Mouse (Mus musculus): ENCODE results near the gene 2210408I21Rik.
"Not testable (repeated sequence)": the region's sequence is repeated elsewhere in the genome, so short reads cannot be mapped to it uniquely, and the experiment has no call there.

2210408I21Rik gene

DNA sequence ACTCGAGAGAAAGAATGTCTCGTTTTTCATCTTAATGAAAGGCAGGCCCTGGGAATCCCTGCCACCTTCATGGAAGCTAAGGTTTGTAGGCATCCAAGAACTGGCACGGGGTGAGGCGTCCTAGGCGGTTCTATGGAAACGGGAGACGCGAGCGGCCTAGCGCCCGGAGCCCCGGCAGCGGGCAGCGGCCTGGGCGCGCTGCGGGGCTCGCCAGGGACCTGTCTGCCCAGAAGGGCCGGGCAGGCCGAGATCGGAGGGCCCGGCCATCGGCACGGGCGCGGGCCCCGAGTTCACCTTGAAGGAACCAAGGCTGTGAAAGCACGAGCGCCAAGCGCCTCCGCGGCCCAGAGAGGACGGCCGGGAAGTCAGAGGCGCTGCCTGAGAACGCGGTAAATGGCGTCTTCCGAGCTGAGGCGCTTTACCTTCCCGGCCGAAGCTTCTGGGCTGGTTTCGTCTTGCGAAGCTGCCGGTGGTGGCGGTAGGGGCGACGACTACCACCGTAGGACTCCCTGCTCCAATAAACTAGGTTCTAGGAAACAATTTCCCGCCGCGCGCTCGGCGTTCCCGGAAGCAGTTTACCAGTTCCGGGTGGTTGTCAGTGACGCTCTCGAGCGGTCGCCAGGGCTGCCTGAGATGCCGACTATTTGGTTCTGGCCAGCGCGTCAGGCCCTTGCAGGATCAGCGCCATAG, at the start of gene 2210408I21Rik, which contains the start of gene Slf1:
2210408I21Rik (plus strand) TSS at position 610 of the 690 bp plus-strand sequence.
Slf1 (minus strand) TSS at position 543 of the 690 bp plus-strand sequence.
- peak; percentile 93 for DNase-seq

DNA sequence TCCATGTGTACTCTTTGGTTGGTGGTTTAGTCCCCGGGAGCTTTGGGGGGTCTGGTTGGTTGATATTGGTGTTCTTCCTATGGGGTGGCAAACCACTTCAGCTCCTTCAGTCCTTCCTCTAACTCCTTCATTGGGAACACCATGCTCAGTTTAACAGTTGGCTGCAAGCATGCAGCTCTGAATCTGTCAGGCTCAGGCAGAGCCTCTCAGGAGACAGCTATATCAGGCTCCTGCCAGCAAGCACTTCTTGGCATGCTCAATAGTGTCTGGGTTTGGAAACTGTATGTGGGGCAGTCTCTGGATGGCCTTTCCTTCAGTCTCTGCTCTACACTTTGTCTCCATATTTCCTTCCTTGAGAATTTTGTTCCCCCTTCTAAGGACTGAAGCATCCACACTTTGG, 42.5 kb upstream of the 2210408I21Rik start:
- not testable (repeated sequence) for DNase-seq

DNA sequence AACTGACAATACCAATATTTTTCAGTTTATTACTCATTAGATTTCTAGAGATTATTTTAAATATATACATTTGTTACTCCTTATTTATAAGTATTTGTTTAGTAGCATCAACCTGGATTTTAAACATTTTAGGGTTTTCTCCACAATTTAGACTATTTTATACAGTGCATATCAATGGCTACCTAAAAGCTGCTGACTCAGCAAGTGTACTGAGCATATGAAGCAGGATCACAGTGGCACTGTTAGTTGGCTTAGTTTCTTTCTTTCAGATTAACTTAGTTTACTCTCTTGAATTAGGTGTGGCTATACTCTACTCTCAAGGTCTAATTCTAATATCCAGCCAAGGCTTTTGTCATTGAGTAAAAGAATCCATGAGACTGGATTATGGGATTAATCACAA, 27.6 kb upstream of the 2210408I21Rik start:
- no peak for DNase-seq

DNA sequence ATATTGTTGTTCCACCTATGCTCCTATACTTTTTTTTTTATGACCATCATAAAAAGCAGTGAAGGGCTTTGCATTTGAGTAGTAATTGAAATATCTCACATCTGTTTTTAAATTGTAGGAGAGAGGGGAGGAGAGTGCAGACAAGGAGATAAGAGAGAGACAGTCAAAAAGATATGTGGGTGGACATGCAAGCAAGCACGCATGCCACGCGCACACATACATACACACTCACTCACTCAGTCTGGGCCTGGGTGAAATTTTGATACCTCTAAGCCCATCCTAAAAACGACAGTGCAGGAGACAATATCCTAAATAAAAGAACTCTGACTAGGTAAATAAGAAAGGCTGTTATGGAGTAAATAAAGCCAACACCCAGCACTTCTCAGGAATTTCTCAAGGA, 16.6 kb upstream of the 2210408I21Rik start:
- no peak for DNase-seq

DNA sequence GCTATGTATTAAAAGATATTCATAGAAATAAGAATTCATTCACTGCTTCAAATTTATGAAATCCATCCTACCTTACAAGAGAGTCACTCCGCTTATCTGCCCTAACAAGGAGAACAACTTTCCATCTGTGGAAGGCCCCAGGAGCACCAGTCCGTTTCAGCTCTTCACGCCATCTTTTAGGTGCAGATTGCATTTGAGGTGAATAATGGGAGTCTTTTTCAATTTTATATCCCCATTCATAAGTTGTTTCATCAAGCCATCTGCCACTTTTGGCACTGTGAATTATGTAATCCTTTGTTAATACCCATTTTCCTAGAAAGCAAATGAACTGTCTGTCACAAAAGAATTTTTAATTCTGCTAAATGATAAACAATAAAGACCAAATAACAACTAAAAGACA, 10.2 kb upstream of the 2210408I21Rik start:
- no peak for DNase-seq

DNA sequence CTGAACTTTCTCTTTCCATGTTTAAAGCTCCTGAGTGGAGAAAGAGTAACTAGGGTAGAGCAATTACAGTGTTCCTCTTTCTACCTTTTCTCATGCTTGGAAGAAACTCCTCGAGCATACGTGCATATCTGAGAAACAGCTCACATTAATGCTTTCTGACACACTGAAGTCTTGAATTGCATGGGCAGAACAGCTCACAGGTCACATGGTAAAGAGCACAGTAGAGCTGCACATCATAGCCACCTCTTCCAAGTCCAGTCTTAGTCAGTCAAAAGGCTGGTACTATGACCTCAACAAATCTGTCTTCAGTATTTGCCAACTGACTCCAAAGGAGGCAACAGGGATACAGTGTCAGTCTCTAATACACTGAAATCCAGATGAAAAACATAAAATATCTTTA, 7.1 kb upstream of the 2210408I21Rik start:
- DNase-seq, result no peak

DNA sequence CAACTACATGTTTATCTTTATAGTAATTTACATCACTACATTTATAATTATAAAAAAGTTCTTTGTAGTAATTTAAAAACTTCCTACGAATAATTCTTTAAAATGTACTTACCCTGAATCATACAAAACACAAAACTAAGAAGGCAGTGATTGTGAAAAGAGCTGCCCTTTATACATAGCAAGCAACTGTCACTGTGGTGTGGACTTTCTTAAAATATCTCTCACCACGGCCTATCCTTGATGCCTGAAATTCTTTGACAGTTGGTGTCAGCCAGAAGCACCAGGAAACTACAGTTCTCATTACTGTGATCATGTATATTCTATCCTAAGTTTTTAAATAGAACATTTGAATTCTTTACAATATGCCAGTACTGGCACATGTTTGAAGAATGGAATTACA, 4.2 kb upstream of the 2210408I21Rik start:
- no peak for DNase-seq

DNA sequence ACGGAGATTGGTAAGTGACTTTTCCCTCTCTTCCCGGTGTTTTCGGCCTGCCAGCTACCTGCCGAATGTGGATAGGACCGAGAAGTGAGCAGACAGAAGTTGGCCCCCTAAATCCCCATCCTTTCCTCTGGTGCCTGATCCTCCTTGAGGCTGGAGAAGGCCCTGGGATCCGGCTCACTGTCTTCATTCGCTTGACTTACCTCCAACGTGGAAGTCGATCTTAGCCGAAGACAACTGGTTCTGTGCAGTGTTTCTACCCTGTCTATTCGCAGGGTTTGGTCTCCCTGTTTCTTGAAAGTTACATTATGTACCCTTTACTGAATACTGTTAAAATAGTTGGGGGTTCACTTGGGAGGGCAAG, 261 bp downstream of the 2210408I21Rik start:
- no peak for DNase-seq

DNA sequence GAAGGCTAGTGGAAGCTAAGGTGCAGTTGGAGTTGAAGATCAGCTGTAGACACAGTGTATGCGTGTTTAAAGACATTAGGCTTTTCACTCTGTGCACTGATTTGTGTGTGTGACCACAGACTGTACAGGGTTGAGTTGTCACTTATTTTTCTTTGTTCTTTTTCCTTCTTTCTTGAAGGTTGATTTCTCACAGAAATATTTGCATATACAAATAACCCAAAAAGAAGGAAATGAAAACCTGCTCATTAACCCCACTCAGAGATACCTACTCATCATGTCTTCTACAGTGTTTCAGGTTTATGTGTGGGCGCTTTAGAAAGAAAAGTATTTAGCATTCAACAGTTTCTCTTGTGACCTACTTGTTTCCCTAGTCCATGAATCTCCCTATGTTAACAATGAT, 5.5 kb downstream of the 2210408I21Rik start:
- no peak for DNase-seq

DNA sequence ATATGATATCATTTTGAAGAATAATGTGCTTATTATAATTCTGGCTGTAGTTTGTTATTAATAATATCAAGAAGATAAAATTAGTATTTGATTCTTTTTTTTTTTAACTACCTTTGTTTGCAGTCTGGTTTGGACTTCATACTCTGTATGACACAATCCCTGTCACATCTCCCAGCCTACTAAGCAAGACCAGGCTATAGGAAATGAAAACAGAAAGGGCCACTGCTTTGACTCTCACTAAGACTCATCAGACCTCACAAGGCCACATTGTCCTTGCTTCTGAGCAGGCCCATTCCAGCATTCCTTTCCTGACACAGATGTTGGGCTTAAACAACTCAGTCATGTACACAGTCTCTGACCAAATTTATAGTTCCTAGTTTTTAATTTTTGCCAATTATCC, 42.6 kb downstream of the 2210408I21Rik start:
- no peak for DNase-seq

DNA sequence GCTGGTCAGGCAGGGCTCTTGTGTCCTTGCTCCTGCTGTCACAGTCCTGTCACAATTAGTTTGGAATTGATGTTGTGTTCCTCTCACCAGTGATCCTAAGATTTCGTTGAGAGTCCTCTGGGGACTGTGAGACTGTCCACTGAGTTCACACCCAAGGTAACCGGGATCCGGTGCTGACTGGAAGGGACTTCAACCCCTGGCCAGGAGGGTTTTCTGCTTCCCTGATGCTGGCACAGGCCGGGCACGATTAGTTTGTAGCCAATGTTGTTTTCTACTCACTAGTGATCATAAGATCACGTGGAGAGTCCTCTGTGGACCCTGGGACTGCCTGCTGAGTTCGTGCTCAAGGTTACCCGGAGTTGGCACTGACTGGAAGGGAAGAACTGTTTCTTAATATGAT, 55.3 kb downstream of the 2210408I21Rik start:
- no peak for DNase-seq

DNA sequence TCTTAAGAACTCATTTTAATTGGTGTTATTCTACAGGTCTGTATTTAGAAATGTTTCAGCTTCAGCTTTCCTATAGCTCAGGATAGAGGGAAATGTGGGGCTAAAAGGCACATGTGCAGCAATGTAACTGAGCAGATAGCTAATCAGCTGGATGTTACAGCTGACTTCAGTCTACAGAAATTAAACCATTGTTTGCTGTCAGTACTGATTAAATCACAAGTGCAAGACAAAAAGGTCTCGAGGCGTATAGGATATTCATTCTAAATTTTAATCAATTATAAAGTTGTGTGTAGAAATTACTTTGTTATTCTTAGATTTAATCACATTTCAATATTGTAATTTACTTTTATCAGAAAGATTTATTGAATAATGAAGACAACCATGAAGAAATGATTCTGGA, 56.9 kb downstream of the 2210408I21Rik start:
- DNase-seq, result no peak

DNA sequence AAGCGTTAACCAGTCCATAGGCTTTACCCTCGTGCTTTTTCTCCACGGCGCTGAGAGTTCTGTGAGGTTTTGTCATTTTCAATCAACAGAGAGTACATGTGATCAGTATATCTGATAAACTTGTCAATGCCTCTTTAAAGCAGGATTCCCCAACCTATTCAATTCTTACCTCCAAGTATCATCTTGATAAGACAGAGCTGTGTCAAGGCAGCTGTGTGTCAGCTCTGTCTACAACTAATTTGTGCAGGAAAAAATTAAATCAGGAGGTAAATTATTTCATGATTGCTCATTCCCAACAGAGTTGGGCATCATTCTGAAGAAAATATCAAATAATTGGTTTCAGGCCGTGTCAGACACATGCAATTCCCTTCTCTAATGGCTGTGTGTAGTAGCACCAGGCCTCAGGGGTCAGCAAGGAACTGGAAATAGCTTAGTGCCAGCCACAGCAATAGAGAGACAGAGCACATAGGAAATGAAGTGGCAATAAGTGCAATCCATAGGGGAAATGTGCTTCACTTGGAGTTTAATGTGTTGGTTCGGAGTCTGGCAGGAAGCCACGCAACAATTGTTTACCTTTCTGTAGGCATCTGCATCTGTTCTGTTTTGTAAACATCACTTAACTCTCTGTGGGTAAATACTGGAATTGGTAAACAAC, 73.6 kb downstream of the 2210408I21Rik start:
- DNase-seq, result no peak

DNA sequence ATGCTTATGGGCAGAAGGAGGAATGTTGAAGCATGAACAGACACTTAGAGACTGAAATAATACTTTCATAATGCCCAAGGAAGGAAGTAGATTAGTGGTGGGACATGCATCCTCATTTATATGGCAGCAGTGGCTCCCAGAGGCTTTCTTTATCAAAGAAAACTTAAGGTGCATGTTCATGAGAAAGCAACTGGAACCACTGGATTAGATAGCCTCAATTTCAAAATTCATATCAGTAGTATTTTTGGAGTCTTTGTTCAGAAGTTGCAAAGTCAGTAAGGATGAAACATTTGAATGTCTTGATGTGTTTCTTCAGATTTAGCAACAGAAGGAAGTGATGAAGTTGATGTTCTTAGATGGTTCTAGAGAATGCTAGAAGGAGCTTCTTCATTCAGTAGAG, 77.9 kb downstream of the 2210408I21Rik start:
- no peak for DNase-seq

DNA sequence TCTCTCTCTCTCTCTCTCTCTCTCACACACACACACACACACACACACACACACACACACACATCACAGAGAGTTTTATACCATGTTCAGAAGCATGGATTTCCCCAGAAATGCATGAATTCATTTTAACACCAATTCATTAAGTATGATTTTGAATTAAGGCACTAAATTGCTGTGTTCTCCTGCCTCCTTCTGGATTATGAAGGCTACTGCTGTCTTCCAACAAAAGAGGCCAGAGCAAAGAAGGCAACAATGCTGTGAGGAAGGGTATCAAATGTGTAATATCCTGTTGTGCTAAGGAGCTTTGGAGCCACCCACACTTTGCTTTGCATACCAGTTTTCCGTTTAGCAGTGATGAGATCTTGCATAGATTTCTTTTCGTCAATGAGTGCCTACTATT, 80.1 kb downstream of the 2210408I21Rik start:
- DNase-seq, result no peak

DNA sequence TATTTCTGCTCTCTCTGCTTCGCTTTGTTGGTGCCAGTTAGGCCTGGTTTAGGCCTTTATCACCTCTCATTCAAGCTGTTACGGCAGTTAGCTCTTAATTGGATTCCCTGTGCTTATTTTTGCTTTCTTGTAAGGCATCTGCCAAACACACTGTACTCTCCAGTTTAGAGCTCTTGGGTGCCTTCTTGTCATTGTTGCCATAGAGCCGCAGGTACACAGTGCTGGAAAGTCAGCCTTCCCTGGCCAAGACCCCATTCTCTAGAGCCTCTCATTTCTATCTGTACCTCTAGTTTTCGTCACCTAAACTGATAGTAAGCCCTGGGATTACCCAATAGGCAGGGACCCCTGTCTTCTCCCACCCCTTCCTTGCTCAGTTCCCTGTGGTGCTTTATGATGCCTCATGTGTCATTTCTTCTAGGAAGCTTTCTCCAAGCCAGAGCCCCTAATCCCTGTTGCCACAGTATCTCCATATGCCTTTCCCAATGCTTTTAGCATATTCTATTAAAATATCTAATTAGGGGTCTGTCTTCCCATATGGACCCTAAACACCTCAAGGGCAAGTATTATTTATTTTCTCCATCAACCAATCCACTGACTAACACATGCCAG, 82.4 kb downstream of the 2210408I21Rik start:
- no peak for DNase-seq

DNA sequence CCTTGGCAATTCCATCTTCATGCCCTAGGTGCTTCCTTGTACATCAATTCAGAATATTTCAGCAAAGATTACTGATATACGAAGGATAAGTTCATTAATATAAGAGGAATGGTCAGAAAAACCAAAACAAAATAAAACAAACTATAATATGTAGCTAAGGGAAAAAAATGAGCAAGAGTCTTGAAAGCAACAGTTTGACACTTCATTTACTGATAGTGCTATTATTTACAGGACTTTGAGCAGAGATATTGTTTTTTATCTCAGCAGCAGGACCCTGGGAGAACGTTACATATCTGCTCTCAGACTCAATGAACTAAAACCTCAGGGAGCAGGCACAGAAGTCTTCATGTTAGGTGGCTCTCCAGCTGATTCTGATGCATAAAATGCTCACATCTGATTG, 85.7 kb downstream of the 2210408I21Rik start:
- DNase-seq, result no peak

DNA sequence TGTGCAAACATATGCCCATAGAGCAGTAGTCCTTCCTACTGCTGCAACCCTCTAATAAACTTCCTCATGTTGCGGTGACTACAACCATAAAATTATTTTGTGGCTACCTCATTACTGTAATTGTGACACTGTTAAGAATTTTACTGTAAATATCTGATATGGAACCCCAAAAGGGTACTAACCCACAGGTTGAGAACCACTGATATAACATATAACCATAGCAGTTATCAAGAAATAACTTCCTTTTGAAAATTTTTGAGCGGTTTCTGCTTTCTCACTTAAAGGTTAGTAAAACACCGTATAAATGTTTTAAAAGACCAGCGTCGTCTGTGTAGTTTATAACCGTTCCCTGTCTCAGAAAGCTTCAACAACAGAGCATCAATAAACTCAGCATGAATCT, 121.2 kb downstream of the 2210408I21Rik start:
- no peak for DNase-seq

DNA sequence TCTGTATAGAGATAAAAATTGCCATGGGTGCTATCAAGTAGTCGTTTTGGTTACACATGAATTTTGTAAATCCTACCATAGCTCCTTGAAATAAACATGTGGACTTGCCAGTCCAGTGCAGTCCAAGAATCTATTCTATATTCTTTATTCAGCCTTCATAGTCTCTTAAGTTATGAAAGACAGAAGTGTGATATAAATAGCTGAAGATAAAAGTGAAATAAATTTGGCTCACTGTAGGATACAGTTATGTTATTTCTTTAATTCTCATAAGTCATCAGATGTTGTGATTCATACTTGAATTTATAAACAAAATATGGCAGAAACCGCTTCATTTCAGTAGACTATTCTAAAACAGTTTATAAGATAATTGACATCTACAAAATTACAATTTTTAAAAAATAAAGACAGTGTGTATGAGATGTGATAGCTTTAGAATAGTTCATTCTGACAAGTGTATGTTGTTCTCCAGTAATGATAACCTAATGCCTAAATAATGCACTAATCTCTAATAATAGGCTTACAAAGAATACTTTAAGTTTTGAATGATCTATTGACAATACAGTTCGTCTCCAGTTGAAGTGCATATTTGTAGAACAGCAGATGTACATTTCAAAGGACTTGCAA, 127.5 kb downstream of the 2210408I21Rik start:
- no peak for DNase-seq

DNA sequence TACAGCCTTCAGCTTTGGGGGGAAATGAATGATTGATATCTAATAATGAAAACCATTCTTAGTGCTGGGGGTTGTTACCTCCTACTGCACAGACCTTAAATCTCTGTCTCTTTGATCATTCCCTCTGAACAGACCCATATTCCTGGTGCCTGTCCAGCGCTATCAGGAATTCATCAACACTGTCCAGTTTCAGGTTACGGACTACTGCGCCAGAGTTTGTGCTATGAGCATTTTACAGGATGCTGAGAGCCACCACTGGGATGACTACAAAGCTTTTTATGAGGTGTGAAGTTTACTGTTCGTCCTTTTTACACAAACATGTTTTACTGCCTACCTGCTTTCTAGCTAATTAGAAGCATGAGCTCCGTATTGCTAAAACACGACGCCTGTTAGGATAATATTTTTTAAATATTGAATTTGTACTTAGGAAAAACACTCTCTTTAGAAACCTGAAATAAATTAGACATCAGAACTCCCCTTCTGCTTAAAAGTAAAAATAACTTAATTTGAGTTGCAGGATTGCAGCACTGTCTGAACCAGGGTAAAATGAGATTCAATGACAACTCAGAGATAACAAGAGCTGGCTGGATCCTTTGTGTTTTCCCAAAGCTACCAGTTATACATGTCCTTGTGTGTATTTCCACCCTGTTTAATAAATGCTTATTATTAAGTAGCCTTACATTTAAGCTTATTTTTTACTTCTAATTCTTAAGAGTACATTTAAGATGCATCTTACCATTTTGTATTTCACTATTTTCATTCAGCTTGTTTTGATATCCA, 128.2 kb downstream of the 2210408I21Rik start:
- no peak for DNase-seq

DNA sequence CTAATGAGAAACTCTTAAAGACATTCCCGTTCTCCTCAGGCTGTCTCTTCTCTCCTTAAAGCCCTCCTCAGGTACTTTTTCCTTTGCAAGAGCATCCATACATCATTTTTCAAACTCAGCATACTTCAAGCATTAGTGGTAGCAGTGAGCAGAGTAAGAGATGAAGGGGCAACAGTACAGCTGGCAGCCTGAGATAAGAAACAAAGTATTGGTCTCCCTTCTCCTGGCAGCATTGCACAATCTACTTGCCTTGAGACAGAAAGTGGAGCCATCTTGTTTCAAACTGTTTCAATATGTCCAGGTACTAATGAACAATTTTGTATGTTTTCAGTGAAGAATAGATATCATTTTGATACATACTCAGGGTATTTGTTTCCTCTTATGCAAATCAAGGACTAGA, 129.1 kb downstream of the 2210408I21Rik start:
- no peak for DNase-seq

DNA sequence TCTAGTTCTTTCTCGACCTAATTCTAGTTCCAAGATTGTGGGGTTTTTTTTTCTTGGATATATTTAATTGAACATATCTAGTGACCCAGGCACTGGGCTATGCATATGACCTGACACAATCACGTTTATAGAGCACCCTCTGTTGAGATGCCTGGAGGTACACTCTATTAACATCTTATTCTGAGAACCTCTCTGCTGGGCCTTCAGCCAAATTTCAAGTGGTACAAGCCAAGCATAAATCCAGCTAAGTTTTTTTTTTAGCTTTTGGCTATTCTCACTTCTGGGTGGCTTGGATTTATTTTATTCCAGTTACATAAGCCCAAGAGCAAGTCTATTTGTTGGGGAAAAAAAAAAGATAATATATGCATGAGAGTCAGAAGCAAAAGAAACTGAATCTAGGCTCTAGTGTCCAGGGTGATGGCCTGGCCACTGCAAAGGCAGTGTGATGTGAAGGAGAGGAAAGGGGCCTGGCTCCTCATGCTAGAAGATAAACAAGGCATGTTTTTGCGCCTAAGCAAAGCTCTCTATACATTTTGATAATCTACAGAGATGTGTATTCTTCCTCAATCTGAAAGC, 139.9 kb downstream of the 2210408I21Rik start:
- DNase-seq, result peak; percentile 14

Measured in lung, postnatal 36 days (tissue).